Mouse (Mus musculus) erythroblast, embryonic 14.5 days (primary cell): Measurements from ENCODE around the gene Ssr1. TPM values are rescaled to one million over a fixed set of nuclear protein-coding genes. Genes with fewer than 3 reads are reported as not detected.

ENCODE experiments used
- H3K27me3 ChIP-seq: 2 replicates; pipeline ENCODE4 v1.6.1; 2012; ENCODE audit warnings: inconsistent platforms; ENCODE audit not compliant: control insufficient read depth
- H3K36me3 ChIP-seq: 2 replicates; pipeline ENCODE4 v1.6.1; 2012; ENCODE audit warnings: mild to moderate bottlenecking, inconsistent platforms; ENCODE audit not compliant: control insufficient read depth
- H3K4me1 ChIP-seq: 2 replicates; pipeline ENCODE4 v1.6.1; 2012; ENCODE audit warnings: inconsistent platforms; ENCODE audit not compliant: control insufficient read depth
- H3K4me3 ChIP-seq: replicated peaks from 2 replicates; pipeline ENCODE3; 2012; ENCODE audit warnings: moderate library complexity, mild to moderate bottlenecking, inconsistent platforms
- H3K9me3 ChIP-seq: 2 replicates; pipeline ENCODE4 v1.6.1; 2012; ENCODE audit warnings: low read length, inconsistent platforms, mixed read lengths; ENCODE audit not compliant: control insufficient read depth
- GATA1 ChIP-seq: IDR thresholded peaks from 2 replicates; pipeline ENCODE4 v1.6.1; 2012; ENCODE audit warnings: low read length, inconsistent platforms, mixed read lengths
- TAL1 ChIP-seq: IDR thresholded peaks from 3 replicates; pipeline ENCODE4 v1.6.1; 2012; ENCODE audit warnings: low read length, inconsistent platforms, mixed read lengths
- polyA plus RNA-seq: library from polyadenylated mRNA; stranded (reverse); fragments of >175 nt; gene quantifications from 2 replicates; pipeline ENCODE4 v1.2.3, GENCODE M21; 2012

Gene Ssr1
- polyA plus RNA-seq, 1 experiment = 3.0 TPM

DNA sequence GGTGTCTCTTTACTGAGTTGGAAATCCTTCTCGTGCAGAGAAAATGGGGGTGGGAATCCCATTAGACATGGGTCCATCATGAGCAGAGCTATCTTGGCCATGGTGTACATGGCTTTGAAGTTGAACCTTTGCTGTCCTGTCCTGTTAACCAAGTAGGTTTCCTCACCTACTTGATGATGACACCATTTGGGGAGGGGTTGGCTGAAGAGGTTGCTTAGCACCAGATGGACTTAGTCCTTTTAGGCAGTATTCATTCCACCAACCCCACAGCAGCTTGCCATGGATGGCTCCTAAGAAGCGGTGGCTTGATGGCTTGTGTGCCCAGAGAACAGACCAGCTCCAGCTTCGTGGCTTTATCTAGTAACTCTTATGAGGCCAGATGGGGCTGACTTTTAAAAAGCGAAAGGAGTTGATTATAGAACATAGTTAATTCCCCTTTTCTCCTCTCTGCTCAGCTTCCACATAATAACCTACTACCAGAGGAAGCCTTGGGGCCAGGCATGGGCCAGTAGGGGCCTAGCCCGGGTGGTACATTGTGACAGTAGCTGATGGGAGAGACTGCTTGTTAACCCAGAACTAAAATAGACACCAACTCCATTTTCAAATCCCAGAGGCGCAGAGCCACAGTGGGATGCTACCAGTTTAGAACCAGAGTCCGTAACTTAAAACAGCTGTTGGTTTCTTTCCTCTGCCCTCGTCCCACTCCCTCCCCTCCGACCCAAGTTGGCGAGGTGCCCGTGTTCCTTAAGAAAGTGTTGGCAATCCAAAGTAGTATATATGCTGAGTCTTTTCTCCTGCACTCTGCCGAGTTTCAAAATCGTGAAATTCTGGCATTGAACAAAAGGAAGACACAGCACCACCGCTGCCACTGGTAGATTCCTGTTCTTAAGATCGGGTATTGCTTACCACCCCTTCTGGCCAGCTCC lies 75.4 kb downstream of the Ssr1 start:
- TF ChIP-seq GATA1 = no peak
- TF ChIP-seq TAL1 = no peak
- Histone ChIP-seq H3K9me3 (no peaks in the 10 kb centered on the region), H3K4me3 (no peak overlapping the region), H3K4me1 (no peaks in the 10 kb centered on the region), H3K36me3 (peaks cover 89% of the 10 kb centered on the region), H3K27me3 (no peaks in the 10 kb centered on the region)

Other genes starting within 250 kb of the Ssr1 start
- 0.46 and 0.60 TPM in 2 replicates for gene Rreb1, start 215.8 kb downstream of the Ssr1 start, polyA plus RNA-seq
- 0.90 and 1.2 TPM in 2 replicates for gene Riok1, start 42.8 kb upstream of the Ssr1 start, polyA plus RNA-seq
- gene Cage1, start 42.9 kb upstream of the Ssr1 start, polyA plus RNA-seq = 0.02 TPM in 1 of 2 replicates, not detected in the other
- 0.02 TPM in 1 of 2 replicates, not detected in the other for gene Dsp, start 157.1 kb upstream of the Ssr1 start, polyA plus RNA-seq
- gene Snrnp48, start 210.7 kb upstream of the Ssr1 start, polyA plus RNA-seq = 2.2 and 2.7 TPM in 2 replicates